Mouse (Mus musculus) thymus, adult 2 months (tissue): ENCODE data around the gene Dapk1.

Experiments
- CTCF ChIP-seq: fragments of 200-500 bp; IDR thresholded peaks from 2 replicates; pipeline ENCODE4 v1.5.1; 2012; ENCODE audit warnings: mild to moderate bottlenecking, control low read depth, low read length, moderate library complexity, borderline replicate concordance; ENCODE audit not compliant: control insufficient read depth, poor library complexity, insufficient read depth; ENCODE audit errors: extremely low read depth
- POLR2A ChIP-seq: fragments of 200-500 bp; IDR thresholded peaks from 2 replicates; pipeline ENCODE4 v1.6.1; 2012; ENCODE audit warnings: mild to moderate bottlenecking, low read length, control low read depth, moderate library complexity; ENCODE audit not compliant: control insufficient read depth, poor library complexity, insufficient read depth; ENCODE audit errors: extremely low read depth

DNA sequence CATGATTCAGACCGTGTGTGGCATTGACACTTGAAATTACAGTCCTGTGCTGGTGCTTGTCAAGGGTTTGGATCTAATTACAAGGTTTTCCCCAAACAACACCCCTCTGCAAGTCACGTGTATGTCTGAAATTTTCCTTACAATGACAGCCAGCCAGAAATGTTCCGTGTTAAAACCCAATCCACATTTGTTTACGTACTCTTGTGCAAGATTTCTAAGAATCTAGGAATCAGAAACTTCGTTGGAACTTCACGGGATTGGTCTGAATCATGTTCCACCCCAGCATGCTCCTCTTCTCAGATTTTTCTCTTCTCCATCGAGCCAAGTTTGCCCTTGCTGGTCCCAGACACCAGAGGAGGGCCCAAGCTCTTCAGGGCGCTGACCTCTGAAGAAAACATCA lies 27.8 kb upstream of the Dapk1 start:
- no peak for TF ChIP-seq CTCF
- no peak for TF ChIP-seq POLR2A
